Mouse (Mus musculus) E14TG2a.4 (cell line): Measurements from ENCODE around the gene Rybp.

Experiments used
- H3K27me3 ChIP-seq: 2 replicates; pipeline ENCODE4 v1.6.1; 2014; ENCODE audit warnings: low read length, control low read depth; ENCODE audit not compliant: insufficient read depth
- H3K36me3 ChIP-seq: 2 replicates; pipeline ENCODE4 v1.6.1; 2014; ENCODE audit warnings: low read length, control low read depth; ENCODE audit not compliant: insufficient read depth
- H3K4me1 ChIP-seq: replicated peaks from 2 replicates; pipeline ENCODE4 v1.6.1; 2014; ENCODE audit warnings: low read depth, low read length, control low read depth
- H3K4me3 ChIP-seq: replicated peaks from 2 replicates; pipeline ENCODE4 v1.5.1; 2014; ENCODE audit warnings: mild to moderate bottlenecking, low read length
- H3K9me3 ChIP-seq: 2 replicates; pipeline ENCODE4 v1.6.1; 2014; ENCODE audit warnings: low read length, control low read depth
- CTCF ChIP-seq: conservative IDR thresholded peaks from 2 replicates; pipeline ENCODE4 v1.5.1; 2014; ENCODE audit warnings: low read length
- NANOG ChIP-seq: IDR thresholded peaks from 2 replicates; pipeline ENCODE4 v1.6.1; 2014; ENCODE audit warnings: borderline replicate concordance, low read length, mixed read lengths
- POU5F1 ChIP-seq: IDR thresholded peaks from 2 replicates; pipeline ENCODE4 v1.6.1; 2014; ENCODE audit warnings: low read length, borderline replicate concordance

Rybp gene

GRCm38 (mm10) chr6:100285985-100286572 is 1.2 kb downstream of the Rybp start:
- TF ChIP-seq POU5F1: no peak
- TF ChIP-seq CTCF: no peak
- no peak for TF ChIP-seq NANOG
- Histone ChIP-seq H3K9me3 (peaks cover 16% of the 10 kb centered on the region), H3K36me3 (peaks cover 33% of the 10 kb centered on the region)

GRCm38 (mm10) chr6:100278841-100279240 is 8.4 kb downstream of the Rybp start:
- Histone ChIP-seq H3K9me3 (no peaks in the 10 kb centered on the region), H3K27me3 (no peaks in the 10 kb centered on the region), H3K4me3 (peak overlapping the region; percentile 18), H3K4me1 (peaks cover 99% of the 10 kb centered on the region), H3K36me3 (peaks cover 63% of the 10 kb centered on the region)
- no peak for TF ChIP-seq CTCF
- no peak for TF ChIP-seq NANOG
- TF ChIP-seq POU5F1: no peak

More at GRCm38 (mm10) chr6:100285985-100286572, 1.2 kb downstream of the Rybp start:
- peaks cover 67% of the 10 kb centered on the region for H3K4me1 ChIP-seq
- no peaks in the 10 kb centered on the region for H3K27me3 ChIP-seq
- peak overlapping the region; percentile 84 for H3K4me3 ChIP-seq

- Histone ChIP-seq H3K9me3 (no peaks in the 10 kb centered on the region), H3K4me3 (no peak overlapping the region), H3K36me3 (peaks cover 49% of the 10 kb centered on the region), H3K4me1 (peaks cover 97% of the 10 kb centered on the region), H3K27me3 (no peaks in the 10 kb centered on the region)
- TF ChIP-seq POU5F1 (no peak), NANOG (no peak), CTCF (no peak)
These were observed 10.9 kb downstream of the Rybp start for GRCm38 (mm10) chr6:100276344-100276743.

GRCm38 (mm10) chr6:100275643-100276042 is 11.6 kb downstream of the Rybp start:
- H3K36me3 ChIP-seq: peaks cover 44% of the 10 kb centered on the region
- H3K27me3 ChIP-seq: no peaks in the 10 kb centered on the region
- H3K9me3 ChIP-seq: no peaks in the 10 kb centered on the region
- peaks cover 97% of the 10 kb centered on the region for H3K4me1 ChIP-seq
- no peak overlapping the region for H3K4me3 ChIP-seq
- TF ChIP-seq CTCF: no peak

- Histone ChIP-seq H3K9me3 (no peaks in the 10 kb centered on the region), H3K36me3 (peaks cover 31% of the 10 kb centered on the region), H3K27me3 (no peaks in the 10 kb centered on the region), H3K4me1 (peaks cover 97% of the 10 kb centered on the region), H3K4me3 (no peak overlapping the region)
- TF ChIP-seq POU5F1 (no peak), NANOG (no peak), CTCF (no peak)
These were observed 13.7 kb downstream of the Rybp start for GRCm38 (mm10) chr6:100273556-100273955.

GRCm38 (mm10) chr6:100271992-100272391 is 15.3 kb downstream of the Rybp start:
- Histone ChIP-seq H3K36me3 (peaks cover 19% of the 10 kb centered on the region), H3K9me3 (no peaks in the 10 kb centered on the region), H3K4me1 (peaks cover 95% of the 10 kb centered on the region), H3K4me3 (peak overlapping the region; percentile 43; the same call in 1 of the 2 replicates), H3K27me3 (no peaks in the 10 kb centered on the region)
- no peak for TF ChIP-seq NANOG
- TF ChIP-seq POU5F1: no peak
- no peak for TF ChIP-seq CTCF

GRCm38 (mm10) chr6:100270765-100271164 is 16.5 kb downstream of the Rybp start:
- TF ChIP-seq NANOG: peak; percentile 97
- TF ChIP-seq CTCF: no peak
- TF ChIP-seq POU5F1: peak; percentile 77; the same call in 1 of the 2 replicates
- Histone ChIP-seq H3K4me1 (peaks cover 90% of the 10 kb centered on the region), H3K9me3 (no peaks in the 10 kb centered on the region), H3K27me3 (no peaks in the 10 kb centered on the region), H3K36me3 (peaks cover 15% of the 10 kb centered on the region), H3K4me3 (peak overlapping the region; percentile 43; the same call in 1 of the 2 replicates)

GRCm38 (mm10) chr6:100259607-100260006 is 27.7 kb downstream of the Rybp start:
- H3K9me3 ChIP-seq: no peaks in the 10 kb centered on the region
- H3K4me1 ChIP-seq: peaks cover 91% of the 10 kb centered on the region
- H3K4me3 ChIP-seq: no peak overlapping the region
- no peaks in the 10 kb centered on the region for H3K27me3 ChIP-seq
- TF ChIP-seq NANOG (no peak), CTCF (no peak), POU5F1 (no peak)
- peaks cover 23% of the 10 kb centered on the region for H3K36me3 ChIP-seq

- Histone ChIP-seq H3K4me3 (no peak overlapping the region), H3K9me3 (no peaks in the 10 kb centered on the region), H3K36me3 (peaks cover 18% of the 10 kb centered on the region), H3K4me1 (peaks cover 94% of the 10 kb centered on the region), H3K27me3 (no peaks in the 10 kb centered on the region)
- TF ChIP-seq POU5F1 (no peak), NANOG (no peak), CTCF (no peak)
These were observed 29.0 kb downstream of the Rybp start for GRCm38 (mm10) chr6:100258278-100258677.
